Mouse (Mus musculus) liver, embryonic 15.5 days (tissue): Measurements from ENCODE around the gene Slc26a5. TPM values are rescaled to one million over a fixed set of nuclear protein-coding genes. Genes with fewer than 3 reads are reported as not detected.

Source experiments
- ATAC-seq: fragments of 200-750 bp; cut with Nextera tagmentation; 2 replicates; pipeline ENCODE4 v1.8.0; 2017; ENCODE audit warnings: moderate number of reproducible peaks, mild to moderate bottlenecking, moderate library complexity; ENCODE audit not compliant: insufficient read depth
- H3K27ac ChIP-seq: fragments of 300-500 bp; sonication (generic); replicated peaks from 2 replicates; pipeline ENCODE4 v1.5.1; 2015; ENCODE audit warnings: mild to moderate bottlenecking, inconsistent platforms
- H3K27me3 ChIP-seq: fragments of 300-500 bp; sonication (generic); 2 replicates; pipeline ENCODE4 v1.6.1; 2015; ENCODE audit warnings: mild to moderate bottlenecking, inconsistent platforms
- H3K36me3 ChIP-seq: fragments of 300-500 bp; sonication (generic); replicated peaks from 2 replicates; pipeline ENCODE4 v1.6.1; 2015; ENCODE audit warnings: moderate library complexity, mild to moderate bottlenecking, inconsistent platforms
- H3K4me1 ChIP-seq: fragments of 300-500 bp; sonication (generic); replicated peaks from 2 replicates; pipeline ENCODE4 v1.6.1; 2015; ENCODE audit warnings: inconsistent platforms
- H3K4me2 ChIP-seq: fragments of 300-500 bp; sonication (generic); 2 replicates; pipeline ENCODE4 v1.6.1; 2015; ENCODE audit warnings: moderate library complexity, mild to moderate bottlenecking, inconsistent platforms
- H3K4me3 ChIP-seq: fragments of 300-500 bp; sonication (generic); replicated peaks from 2 replicates; pipeline ENCODE4 v1.5.1; 2015; ENCODE audit warnings: mild to moderate bottlenecking, inconsistent platforms
- H3K9ac ChIP-seq: fragments of 300-500 bp; sonication (generic); 2 replicates; pipeline ENCODE4 v1.6.1; 2015; ENCODE audit warnings: moderate library complexity, mild to moderate bottlenecking, inconsistent platforms
- H3K9me3 ChIP-seq: fragments of 300-500 bp; sonication (generic); replicated peaks from 2 replicates; pipeline ENCODE4 v1.6.1; 2016; ENCODE audit warnings: inconsistent platforms
- WGBS: fragments of 180-500 bp; shearing (Covaris S2); methylation state at CpG from one replicate; pipeline ENCODE4 v1.1.7; 2015; ENCODE audit warnings: mixed read lengths; ENCODE audit not compliant: insufficient replicate concordance; 5-methylcytosine and 5-hydroxymethylcytosine counted together
- polyA plus RNA-seq: library from polyadenylated mRNA; unstranded; fragments of >200 nt; fragmentation: Nextera tagmentation; extraction: Ambion mirVana; gene quantifications from 2 replicates; pipeline ENCODE4 v1.2.1, GENCODE M21; 2015

Gene Slc26a5
- polyA plus RNA-seq, 1 experiment from 2014 or later, result not detected

GRCm38 (mm10) chr5:21776491-21776890 is 88.9 kb downstream of the Slc26a5 start:
- Histone ChIP-seq H3K36me3 (peaks cover 69% of the 10 kb centered on the region), H3K27me3 (no peaks in the 10 kb centered on the region), H3K4me3 (no peak overlapping the region), H3K9ac (no peak overlapping the region), H3K9me3 (no peaks in the 10 kb centered on the region), H3K4me1 (no peaks in the 10 kb centered on the region), H3K4me2 (no peak overlapping the region), H3K27ac (no peak overlapping the region)
- 88% methylated on average over 6 of the region's 6 CpGs for WGBS
- no peak for ATAC-seq

GRCm38 (mm10) chr5:21769841-21770240 is 95.6 kb downstream of the Slc26a5 start:
- H3K27ac ChIP-seq, result no peak overlapping the region
- H3K4me2 ChIP-seq, result no peak overlapping the region
- peaks cover 66% of the 10 kb centered on the region for H3K36me3 ChIP-seq
- no peak overlapping the region for H3K4me3 ChIP-seq
- no peaks in the 10 kb centered on the region for H3K4me1 ChIP-seq
- no peaks in the 10 kb centered on the region for H3K27me3 ChIP-seq
- ATAC-seq, result no peak
- 85% methylated on average over 6 of the region's 6 CpGs for WGBS
- no peaks in the 10 kb centered on the region for H3K9me3 ChIP-seq
- H3K9ac ChIP-seq, result no peak overlapping the region

- no peak overlapping the region for H3K4me2 ChIP-seq
- H3K27ac ChIP-seq, result no peak overlapping the region
- H3K9ac ChIP-seq, result no peak overlapping the region
- H3K36me3 ChIP-seq, result peaks cover 66% of the 10 kb centered on the region
- 67% methylated on average over 4 of the region's 4 CpGs for WGBS
- H3K4me3 ChIP-seq, result no peak overlapping the region
- ATAC-seq, result no peak
- H3K9me3 ChIP-seq, result no peaks in the 10 kb centered on the region
- H3K27me3 ChIP-seq, result no peaks in the 10 kb centered on the region
- no peaks in the 10 kb centered on the region for H3K4me1 ChIP-seq
These were observed 96.9 kb downstream of the Slc26a5 start for GRCm38 (mm10) chr5:21768506-21768905.

Other genes with a start within 250 kb of the Slc26a5 start
- 0.08 and 0.16 TPM in 2 replicates for gene Fbxl13, start 220.0 kb downstream of the Slc26a5 start, polyA plus RNA-seq
- gene Armc10, start 219.8 kb downstream of the Slc26a5 start, polyA plus RNA-seq, result 5.7 TPM in 2 replicates
- gene Napepld, start 164.2 kb downstream of the Slc26a5 start, polyA plus RNA-seq, result 0.74 and 1.1 TPM in 2 replicates
- gene Pmpcb, start 128.5 kb downstream of the Slc26a5 start, polyA plus RNA-seq, result 38.9 and 44.4 TPM in 2 replicates
- 21.5 and 23.3 TPM in 2 replicates for gene Dnajc2, start 80.4 kb downstream of the Slc26a5 start, polyA plus RNA-seq
- 111 and 116 TPM in 2 replicates for gene Psmc2, start 80.3 kb downstream of the Slc26a5 start, polyA plus RNA-seq